Comparison of ENCODE assay signal across 19 mouse cellular contexts in genomic region chr7:125942365-125943090, GRCm38 (mm10).
DNase-seq lines count a peak whose midpoint lies in the region; ATAC-seq lines count a peak whose summit lies in the region.
"Had no signal": no experiment of that assay in that cellular context is flagged by ENCODE, and none has a peak within 500 bp of the region (broad histone marks: within the 10 kb centered on the region; RNA-seq: fewer than 3 reads in every experiment).

No protein-coding gene starts in this region.

- no peak overlapping the region for H3K4me3 ChIP-seq in hindbrain, embryonic 16.5 days (ENCODE audit: low read length)
- H3K4me3 ChIP-seq in hindbrain, embryonic 10.5 days, result no peak overlapping the region
- no peak overlapping the region for H3K4me3 ChIP-seq in midbrain, embryonic 14.5 days (replicated peaks; ENCODE audit: low read depth, low read length)
- no peak overlapping the region for H3K4me3 ChIP-seq in midbrain, embryonic 11.5 days (ENCODE audit: low read depth, low read length)
- H3K4me3 ChIP-seq in limb, embryonic 15.5 days, result no peak overlapping the region
- H3K4me3 ChIP-seq: embryonic facial prominence, embryonic 12.5 days; forebrain, embryonic 12.5 days; heart, embryonic 13.5 days; hindbrain, embryonic 13.5 days had no signal

- no peaks in the 10 kb centered on the region for H3K27me3 ChIP-seq in hindbrain, embryonic 16.5 days (replicated peaks; ENCODE audit: control insufficient read depth, insufficient read depth, low read length)
- H3K27me3 ChIP-seq in hindbrain, embryonic 10.5 days (ENCODE audit: insufficient read depth, poor library complexity, severe bottlenecking), result no peaks in the 10 kb centered on the region
- H3K27me3 ChIP-seq in midbrain, embryonic 14.5 days (ENCODE audit: control insufficient read depth, insufficient read depth, low read length), result no peaks in the 10 kb centered on the region
- H3K27me3 ChIP-seq in midbrain, embryonic 11.5 days (ENCODE audit: control insufficient read depth, insufficient read depth, low read length), result no peaks in the 10 kb centered on the region
- no peaks in the 10 kb centered on the region for H3K27me3 ChIP-seq in limb, embryonic 15.5 days
- H3K27me3 ChIP-seq: embryonic facial prominence, embryonic 12.5 days; forebrain, embryonic 12.5 days; heart, embryonic 13.5 days; hindbrain, embryonic 13.5 days had no signal

- H3K9ac ChIP-seq in hindbrain, embryonic 16.5 days (ENCODE audit: low read depth, low read length), result no peak overlapping the region
- H3K9ac ChIP-seq in midbrain, embryonic 14.5 days (replicated peaks; ENCODE audit: low read length), result no peak overlapping the region
- H3K9ac ChIP-seq in midbrain, embryonic 11.5 days (ENCODE audit: low read length), result no peak overlapping the region
- H3K9ac ChIP-seq in limb, embryonic 15.5 days, result no peak overlapping the region
- H3K9ac ChIP-seq: embryonic facial prominence, embryonic 12.5 days; forebrain, embryonic 12.5 days; forebrain, postnatal 0 days; heart, embryonic 13.5 days; hindbrain, embryonic 13.5 days had no signal

- 66% methylated on average over 6 of the region's 6 CpGs for WGBS in hindbrain, embryonic 16.5 days
- WGBS in hindbrain, embryonic 10.5 days, result 84% methylated on average over 6 of the region's 6 CpGs
- 63% methylated on average over 6 of the region's 6 CpGs for WGBS in midbrain, embryonic 14.5 days
- 79% methylated on average over 6 of the region's 6 CpGs for WGBS in midbrain, embryonic 11.5 days
- 35% methylated on average over 6 of the region's 6 CpGs for WGBS in limb, embryonic 15.5 days

- DNase-seq in hindbrain, embryonic 10.5 days (ENCODE audit: low spot score), result no peak
- no peak for DNase-seq in midbrain, embryonic 14.5 days
- DNase-seq in midbrain, embryonic 11.5 days (ENCODE audit: low spot score, missing footprints), result no peak
- DNase-seq in B cell, adult 2 months, result no peak
- DNase-seq: adrenal gland, postnatal 10 days; gastrocnemius, postnatal 25 days; heart, adult 11 months; heart, postnatal 36 days had no signal

- H3K27ac ChIP-seq in hindbrain, embryonic 16.5 days (ENCODE audit: low read depth, low read length), result no peak overlapping the region
- H3K27ac ChIP-seq in hindbrain, embryonic 10.5 days, result no peak overlapping the region
- 0 out of 2 replicates have a peak overlapping the region, but pooled peaks have one; percentile 6 for H3K27ac ChIP-seq in midbrain, embryonic 14.5 days (replicated peaks; ENCODE audit: low read depth, low read length)
- H3K27ac ChIP-seq in midbrain, embryonic 11.5 days (ENCODE audit: low read depth, low read length), result no peak overlapping the region
- H3K27ac ChIP-seq in limb, embryonic 15.5 days, result peak overlapping the region; percentile 75
- H3K27ac ChIP-seq: embryonic facial prominence, embryonic 12.5 days; forebrain, embryonic 12.5 days; heart, embryonic 13.5 days; hindbrain, embryonic 13.5 days had no signal

- no peaks in the 10 kb centered on the region for H3K36me3 ChIP-seq in hindbrain, embryonic 16.5 days (ENCODE audit: control insufficient read depth, insufficient read depth, low read length)
- no peaks in the 10 kb centered on the region for H3K36me3 ChIP-seq in hindbrain, embryonic 10.5 days
- no peaks in the 10 kb centered on the region for H3K36me3 ChIP-seq in midbrain, embryonic 14.5 days (ENCODE audit: control insufficient read depth, insufficient read depth, low read length)
- H3K36me3 ChIP-seq in midbrain, embryonic 11.5 days (ENCODE audit: control insufficient read depth, insufficient read depth, low read length), result no peaks in the 10 kb centered on the region
- H3K36me3 ChIP-seq in limb, embryonic 15.5 days, result no peaks in the 10 kb centered on the region
- H3K36me3 ChIP-seq: embryonic facial prominence, embryonic 12.5 days; forebrain, embryonic 12.5 days; G1E; heart, embryonic 13.5 days; hindbrain, embryonic 13.5 days had no signal

- peak; percentile 52; the same call in 1 of the 2 replicates for ATAC-seq in hindbrain, embryonic 16.5 days
- ATAC-seq in midbrain, embryonic 14.5 days (ENCODE audit: low FRiP score, low TSS enrichment), result no peak
- no peak for ATAC-seq in midbrain, embryonic 11.5 days (ENCODE audit: low FRiP score)
- ATAC-seq in granulocyte monocyte progenitor cell, adult 5-6 weeks (replicated peaks; ENCODE audit: poor library complexity, severe bottlenecking), result peak; percentile 48; the same call in 1 of the 2 replicates
- peak; percentile 60; the same call in 1 of the 2 replicates for ATAC-seq in limb, embryonic 15.5 days (ENCODE audit: insufficient number of reproducible peaks, low FRiP score, low TSS enrichment, low read depth)
- ATAC-seq: CD4-positive, CD25-positive, alpha-beta regulatory T cell, adult 4 months; forebrain, postnatal 0 days; intestine, postnatal 0 days had no signal

- H3K4me1 ChIP-seq in hindbrain, embryonic 16.5 days (ENCODE audit: control insufficient read depth, insufficient read depth, low read depth, low read length), result peaks cover 4% of the 10 kb centered on the region; the same call in 1 of the 2 replicates
- no peaks in the 10 kb centered on the region for H3K4me1 ChIP-seq in hindbrain, embryonic 10.5 days (replicated peaks)
- H3K4me1 ChIP-seq in midbrain, embryonic 14.5 days (ENCODE audit: control insufficient read depth, insufficient read depth, low read length), result no peaks in the 10 kb centered on the region
- no peaks in the 10 kb centered on the region for H3K4me1 ChIP-seq in midbrain, embryonic 11.5 days (ENCODE audit: control insufficient read depth, insufficient read depth, low read length)
- peaks cover 21% of the 10 kb centered on the region for H3K4me1 ChIP-seq in limb, embryonic 15.5 days
- H3K4me1 ChIP-seq: embryonic facial prominence, embryonic 12.5 days had no signal

- H3K4me2 ChIP-seq in hindbrain, embryonic 16.5 days (ENCODE audit: low read length), result no peak overlapping the region
- H3K4me2 ChIP-seq in midbrain, embryonic 14.5 days (ENCODE audit: low read length), result no peak overlapping the region
- H3K4me2 ChIP-seq in midbrain, embryonic 11.5 days, result no peak overlapping the region
- 0 out of 2 replicates have a peak overlapping the region, but pooled peaks have one; percentile 2 for H3K4me2 ChIP-seq in limb, embryonic 15.5 days
- H3K4me2 ChIP-seq: embryonic facial prominence, embryonic 12.5 days; forebrain, embryonic 12.5 days; heart, embryonic 13.5 days; hindbrain, embryonic 13.5 days had no signal

- no peaks in the 10 kb centered on the region for H3K9me3 ChIP-seq in hindbrain, embryonic 16.5 days (ENCODE audit: control insufficient read depth, low read length)
- H3K9me3 ChIP-seq in hindbrain, embryonic 10.5 days, result no peaks in the 10 kb centered on the region
- no peaks in the 10 kb centered on the region for H3K9me3 ChIP-seq in midbrain, embryonic 14.5 days (ENCODE audit: control insufficient read depth, low read length)
- H3K9me3 ChIP-seq in midbrain, embryonic 11.5 days (ENCODE audit: control insufficient read depth, low read length), result no peaks in the 10 kb centered on the region
- no peaks in the 10 kb centered on the region for H3K9me3 ChIP-seq in limb, embryonic 15.5 days
- H3K9me3 ChIP-seq: embryonic facial prominence, embryonic 12.5 days; forebrain, embryonic 12.5 days; G1E; heart, embryonic 13.5 days; hindbrain, embryonic 13.5 days had no signal

Comparison
In these comparisons a context has a peak if more than half of its experiments do, and no peak if none do; other contexts are left out.
1. H3K27ac ChIP-seq: peak in midbrain, embryonic 14.5 days (single experiment) and limb, embryonic 15.5 days (single experiment); none in hindbrain, embryonic 16.5 days (single experiment), hindbrain, embryonic 10.5 days (single experiment) and midbrain, embryonic 11.5 days (single experiment).
2. ATAC-seq: peak in hindbrain, embryonic 16.5 days (single experiment), granulocyte monocyte progenitor cell, adult 5-6 weeks (single experiment) and limb, embryonic 15.5 days (single experiment); none in midbrain, embryonic 14.5 days (single experiment) and midbrain, embryonic 11.5 days (single experiment).